Mouse (Mus musculus): ENCODE data around the gene Zfp318.

Gene Zfp318

DNA sequence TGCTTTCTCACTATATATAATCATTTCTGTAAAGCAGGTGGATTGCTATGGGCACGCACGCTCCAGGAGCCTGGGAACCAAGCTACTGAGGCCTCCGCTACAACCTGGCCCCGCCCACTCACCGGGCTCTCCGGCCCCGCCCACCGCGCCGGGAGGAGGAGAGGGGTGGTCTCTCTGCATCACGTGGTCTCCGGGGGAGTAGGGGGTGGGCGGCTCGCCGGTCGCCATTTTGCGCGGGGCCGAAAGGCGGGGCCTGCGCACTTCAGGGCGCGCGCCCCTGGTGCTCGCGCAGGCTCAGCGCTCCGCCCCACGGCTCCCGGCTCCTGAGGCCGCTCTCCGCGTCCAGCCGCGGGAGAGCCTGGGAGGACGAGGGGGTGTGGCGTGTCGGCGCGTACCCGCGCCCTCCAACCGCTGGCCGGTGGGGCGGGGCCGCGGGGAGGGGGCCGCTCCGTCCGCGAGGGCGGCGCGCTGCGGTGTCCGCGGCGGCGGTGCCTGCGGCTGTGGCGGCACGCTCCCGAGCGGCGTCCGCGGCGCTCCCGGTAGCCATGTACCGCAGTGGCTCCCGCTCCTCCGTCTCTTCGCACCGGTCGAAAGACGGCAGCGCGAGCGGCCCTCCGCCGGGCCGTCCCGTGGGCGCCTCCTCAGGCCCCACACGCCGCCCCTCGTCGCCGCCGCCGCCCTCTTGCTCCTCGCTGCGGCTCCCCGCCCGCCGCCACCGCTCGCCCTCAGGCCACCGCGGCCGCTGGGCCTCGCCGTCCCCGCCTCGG, at the start of gene Zfp318:
Zfp318 (plus strand) TSS at position 438 of the 767 bp plus-strand sequence.
- DNase-seq, result peak; percentile 97

DNA sequence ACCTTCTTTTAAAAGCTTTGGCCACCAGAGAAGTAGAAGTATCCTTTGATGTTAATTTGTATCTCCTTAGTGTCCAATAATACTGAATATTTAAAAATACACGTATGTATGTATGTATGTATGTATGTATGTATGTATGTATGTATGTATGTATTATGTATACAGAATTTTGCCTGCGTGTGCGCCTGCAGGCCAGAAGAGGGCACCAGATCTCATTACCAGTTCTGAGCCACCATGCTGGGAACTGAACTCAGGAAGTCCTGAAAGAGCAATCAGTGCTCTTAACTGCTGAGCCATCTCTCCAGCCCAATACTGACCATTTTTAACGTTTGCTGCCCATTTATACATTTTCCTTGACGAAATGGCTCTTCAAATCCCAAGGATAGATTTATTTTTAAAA, 47.1 kb upstream of the Zfp318 start:
- DNase-seq, result peak; percentile 22

- DNase-seq, result peak; percentile 13
Measured at GRCm38 (mm10) chr17:46341208-46341607, 42.3 kb upstream of the Zfp318 start.

DNA sequence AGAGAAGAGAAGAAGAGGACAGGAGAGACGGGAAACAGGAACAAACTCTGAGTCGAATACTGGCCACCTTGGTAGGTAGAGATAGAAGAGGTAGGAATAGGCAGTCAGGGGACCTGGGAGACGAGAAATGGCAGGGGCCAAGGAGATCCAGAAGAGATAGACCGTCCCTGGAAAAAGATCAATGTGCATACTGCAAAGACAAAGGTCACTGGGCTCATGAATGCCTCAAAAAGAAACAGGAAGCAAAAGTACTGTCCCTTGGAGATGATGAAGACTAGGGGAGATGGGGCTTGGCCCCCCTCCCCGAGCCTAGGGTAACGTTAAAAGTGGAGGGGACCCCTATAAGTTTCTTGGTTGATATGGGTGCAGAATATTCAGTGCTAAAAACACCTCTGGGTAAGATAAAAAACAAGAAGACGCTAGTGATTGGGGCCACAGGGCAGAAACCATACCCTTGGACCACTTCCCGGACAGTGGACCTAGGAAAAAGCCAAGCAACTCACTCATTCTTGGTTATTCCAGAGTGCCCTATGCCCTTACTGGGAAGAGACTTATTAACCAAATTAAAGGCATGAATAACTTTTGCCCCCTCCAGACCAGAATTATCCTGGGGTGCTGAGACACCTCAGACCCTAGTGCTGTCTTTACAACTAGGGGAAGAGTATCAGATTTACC, 32.4 kb upstream of the Zfp318 start:
- no peak for DNase-seq

DNA sequence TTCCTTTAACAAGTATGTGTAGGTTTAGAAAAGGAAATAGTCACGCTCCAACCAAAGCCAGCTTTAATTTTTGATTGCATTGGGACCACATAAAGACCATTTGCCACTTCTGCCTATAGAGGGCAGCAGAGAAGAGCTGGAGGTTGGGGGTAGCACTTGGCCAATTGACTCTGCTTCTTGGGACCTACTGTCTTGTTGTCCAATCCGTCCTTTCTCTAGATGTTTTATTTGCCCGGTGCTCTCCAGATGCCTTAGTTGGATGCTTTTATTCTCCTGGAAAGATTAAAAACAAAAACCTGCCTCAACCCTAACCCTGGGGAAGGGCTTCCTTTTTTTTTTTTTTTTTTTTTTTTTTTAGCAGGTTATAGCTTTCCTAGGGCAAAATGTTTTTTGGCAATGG, 11.7 kb upstream of the Zfp318 start:
- DNase-seq, result peak; percentile 74

GRCm38 (mm10) chr17:46378564-46378963, 5.0 kb upstream of the Zfp318 start:
- peak; percentile 19 for DNase-seq

DNA sequence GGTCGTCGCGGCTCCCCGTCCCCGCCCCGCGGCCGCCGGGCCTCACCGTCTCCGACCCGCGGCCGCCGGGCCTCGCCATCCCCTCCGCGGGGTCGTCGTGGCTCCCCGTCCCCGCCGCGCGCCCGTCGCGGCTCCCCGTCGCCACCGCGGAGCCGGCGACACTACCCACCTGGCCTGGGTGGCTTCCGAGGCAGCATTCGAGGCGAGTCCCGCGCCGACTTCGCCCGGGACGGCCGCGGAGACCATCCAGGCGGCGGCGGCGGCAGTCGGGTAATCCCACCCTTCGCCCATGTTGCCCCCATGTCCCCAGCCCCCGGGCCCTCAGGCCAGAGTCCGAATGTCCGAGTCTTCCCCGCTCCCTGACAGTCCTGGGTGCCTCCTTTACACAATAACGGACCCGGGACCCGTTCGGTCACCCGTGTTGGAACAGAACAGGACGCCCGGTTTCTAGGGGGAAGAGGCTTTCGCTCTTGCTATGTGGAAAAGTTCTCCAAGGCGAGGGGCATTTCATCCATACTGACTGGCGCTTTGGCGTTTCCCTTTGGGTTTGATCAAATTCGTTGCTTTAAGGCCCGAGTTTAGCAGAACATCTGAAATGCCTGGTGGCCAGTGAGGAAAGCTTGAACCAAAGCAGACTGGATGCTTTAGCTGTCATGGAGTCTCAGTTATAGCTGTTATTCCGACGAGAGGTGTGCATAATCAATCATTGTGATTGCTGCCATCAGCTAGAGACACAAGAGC, 700 bp downstream of the Zfp318 start:
- DNase-seq, result peak; percentile 20

- peak; percentile 20 for DNase-seq
Measured at GRCm38 (mm10) chr17:46388200-46388599, 4.7 kb downstream of the Zfp318 start.

DNA sequence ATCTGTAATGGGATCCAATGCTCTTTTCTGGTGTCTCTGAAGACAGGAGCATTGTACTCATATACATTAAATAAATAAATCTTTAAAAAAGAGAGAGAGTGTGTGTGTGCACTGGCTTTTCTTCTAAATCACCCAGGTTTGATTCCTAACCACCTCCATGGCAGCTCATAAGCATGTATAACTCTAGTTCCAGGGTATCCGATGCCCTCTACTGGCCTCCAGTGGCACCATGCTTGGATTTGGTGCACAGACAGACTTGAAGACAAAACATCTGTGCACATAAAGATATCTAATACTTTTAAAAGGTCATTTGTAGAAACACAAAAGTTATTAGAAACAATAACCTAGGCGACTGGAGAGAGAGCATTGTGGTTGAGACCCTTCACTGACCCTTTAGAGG, 9.5 kb downstream of the Zfp318 start:
- DNase-seq, result peak; percentile 74

DNA sequence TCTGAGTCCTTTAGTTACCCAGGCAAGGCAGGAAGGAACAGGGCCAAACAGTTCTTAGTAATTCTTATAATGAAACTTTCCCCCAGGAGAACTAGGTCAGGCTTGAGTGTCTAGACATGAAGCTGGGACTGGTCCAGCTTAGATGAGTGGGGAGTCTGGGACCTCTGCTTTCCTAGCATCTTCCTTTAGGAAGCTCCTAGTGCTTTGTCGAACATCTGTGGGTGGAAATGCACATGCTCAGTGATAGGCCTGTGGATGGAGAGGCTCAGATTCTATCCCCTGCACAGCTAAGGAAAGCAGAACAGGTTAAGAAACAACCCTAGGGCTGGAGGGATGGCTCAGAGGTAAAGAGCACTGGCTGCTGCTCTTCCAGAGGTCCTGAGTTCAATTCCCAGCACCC, 11.1 kb downstream of the Zfp318 start:
- no peak for DNase-seq

- DNase-seq, result no peak
Measured at GRCm38 (mm10) chr17:46408478-46408877, 24.9 kb downstream of the Zfp318 start.

GRCm38 (mm10) chr17:46418628-46419027, 35.1 kb downstream of the Zfp318 start:
- DNase-seq, result peak; percentile 46

DNA sequence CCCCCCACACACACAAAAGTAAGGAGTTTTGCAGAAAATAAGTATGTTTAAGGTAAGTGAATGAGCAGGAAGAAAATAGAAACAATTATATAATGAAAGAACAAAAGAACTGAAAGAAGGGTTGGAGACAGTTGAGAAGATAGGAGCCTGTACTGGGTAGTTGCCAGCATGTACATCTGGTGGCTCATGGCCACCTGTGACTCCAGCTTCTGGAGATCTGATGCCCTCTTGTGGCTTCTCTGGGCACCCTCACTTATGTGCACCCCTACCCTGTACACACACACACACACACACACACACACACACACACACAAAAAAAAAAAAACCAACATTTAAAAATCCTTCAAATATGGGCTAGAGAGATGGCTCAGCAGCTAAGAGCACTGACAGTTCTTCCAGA, 36.2 kb downstream of the Zfp318 start:
- DNase-seq, result no peak

- DNase-seq, result peak; percentile 14
Measured at GRCm38 (mm10) chr17:46426496-46426895, 43.0 kb downstream of the Zfp318 start.

DNA sequence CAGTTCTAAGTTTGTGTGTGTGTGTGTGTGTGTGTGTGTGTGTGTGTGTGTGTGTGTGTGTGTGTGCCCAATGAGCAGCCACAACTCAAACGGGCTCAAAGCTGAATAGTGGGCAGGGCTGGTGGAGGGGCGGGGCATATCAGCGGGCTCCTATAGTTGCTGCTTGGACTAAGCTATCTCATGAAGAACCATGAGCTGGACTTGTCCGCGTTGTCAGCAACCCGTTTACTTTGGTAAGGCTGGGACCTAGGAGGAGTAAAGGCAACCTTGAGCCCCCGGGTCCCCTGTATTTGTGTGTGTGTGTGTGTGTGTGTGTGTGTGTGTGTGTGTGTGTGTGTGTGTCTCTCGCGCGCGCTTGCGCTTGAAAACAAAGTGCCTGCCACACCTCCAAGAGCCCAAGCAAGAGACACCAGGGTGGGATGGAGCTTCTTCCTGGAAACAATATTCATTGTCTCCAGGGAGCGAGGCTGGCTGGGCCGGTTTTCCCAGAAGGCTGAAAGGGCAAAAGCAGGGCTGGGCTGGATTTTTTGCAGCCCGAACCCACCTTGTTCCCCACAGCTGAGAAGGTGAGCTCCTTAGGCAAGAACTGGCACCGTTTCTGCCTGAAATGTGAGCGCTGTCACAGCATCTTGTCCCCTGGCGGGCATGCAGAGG, 45.4 kb downstream of the Zfp318 start, which contains the start of gene Crip3:
Crip3 (plus strand) TSS at position 166 of the 654 bp plus-strand sequence.
- peak; percentile 40 for DNase-seq

DNA sequence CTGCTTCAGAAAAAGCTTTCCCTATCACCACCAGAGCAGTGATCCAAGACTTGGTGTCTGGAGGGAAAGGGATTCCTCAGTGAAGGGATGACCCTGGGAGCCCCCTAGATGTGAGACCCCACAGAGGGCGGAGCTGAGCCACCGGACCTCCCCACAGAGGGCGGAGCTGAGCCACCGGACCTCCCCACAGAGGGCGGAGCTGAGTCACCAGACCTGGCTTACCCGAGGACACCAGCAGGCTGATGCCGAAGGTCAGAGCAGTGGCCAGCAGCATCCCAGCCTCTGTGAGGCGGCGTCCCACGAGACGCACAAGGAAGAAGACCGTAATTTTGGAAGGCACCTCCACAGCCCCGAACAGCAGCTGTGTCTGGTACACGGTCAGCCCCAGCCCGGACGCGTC, 50.1 kb downstream of the Zfp318 start:
- DNase-seq, result no peak

- no peak for DNase-seq
Measured at GRCm38 (mm10) chr17:46436672-46437366, 53.3 kb downstream of the Zfp318 start.

DNA sequence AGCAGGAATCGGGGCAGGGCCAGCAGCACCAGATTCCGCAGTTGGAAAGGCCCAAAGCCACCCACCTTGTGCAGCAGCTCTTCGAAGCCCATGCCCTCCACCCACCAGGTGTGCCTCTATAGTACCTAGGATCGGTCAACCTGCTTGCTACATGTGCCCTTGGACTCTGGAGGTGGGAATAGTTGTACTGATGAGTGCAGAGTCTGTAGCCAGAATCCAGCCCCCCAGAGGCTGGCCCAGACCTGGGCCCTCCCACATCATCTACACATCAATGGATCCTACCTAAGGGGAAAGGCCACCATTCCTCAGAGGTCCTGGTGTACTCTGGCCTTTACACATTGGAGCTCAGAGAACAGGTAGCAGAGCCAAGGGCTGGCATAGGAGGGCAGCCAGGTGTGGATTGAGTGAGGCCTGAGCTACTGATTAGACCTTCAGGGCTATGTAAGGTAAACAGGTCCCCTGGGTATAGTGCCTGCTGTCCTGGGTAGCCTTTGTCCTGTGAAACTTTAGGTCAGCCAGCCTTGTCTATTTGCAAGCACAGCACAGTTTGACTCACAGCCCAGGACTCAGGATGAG, 54.9 kb downstream of the Zfp318 start, which contains the start of gene Slc22a7:
Slc22a7 (minus strand) TSS at position 160 of the 576 bp plus-strand sequence.
- DNase-seq, result no peak

DNA sequence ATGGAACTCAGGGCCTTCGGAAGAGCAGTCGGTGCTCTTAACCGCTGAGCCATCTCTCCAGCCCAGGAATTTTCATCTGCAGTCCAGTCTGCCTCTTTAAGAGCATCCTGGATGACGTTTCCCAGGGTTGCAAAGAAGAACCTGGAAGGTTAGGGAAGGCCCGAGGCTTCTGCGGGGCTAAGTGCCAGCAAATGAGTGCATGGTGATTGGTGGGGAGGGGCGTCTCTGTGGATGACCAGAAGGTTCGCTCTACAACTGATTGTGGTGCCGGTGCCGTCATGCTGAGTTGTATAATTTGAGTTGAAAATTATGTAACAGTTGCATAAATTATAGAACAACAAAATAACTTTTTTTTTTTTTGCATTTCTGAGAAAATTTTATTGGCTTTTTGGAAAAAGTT, 55.6 kb downstream of the Zfp318 start:
- no peak for DNase-seq

DNA sequence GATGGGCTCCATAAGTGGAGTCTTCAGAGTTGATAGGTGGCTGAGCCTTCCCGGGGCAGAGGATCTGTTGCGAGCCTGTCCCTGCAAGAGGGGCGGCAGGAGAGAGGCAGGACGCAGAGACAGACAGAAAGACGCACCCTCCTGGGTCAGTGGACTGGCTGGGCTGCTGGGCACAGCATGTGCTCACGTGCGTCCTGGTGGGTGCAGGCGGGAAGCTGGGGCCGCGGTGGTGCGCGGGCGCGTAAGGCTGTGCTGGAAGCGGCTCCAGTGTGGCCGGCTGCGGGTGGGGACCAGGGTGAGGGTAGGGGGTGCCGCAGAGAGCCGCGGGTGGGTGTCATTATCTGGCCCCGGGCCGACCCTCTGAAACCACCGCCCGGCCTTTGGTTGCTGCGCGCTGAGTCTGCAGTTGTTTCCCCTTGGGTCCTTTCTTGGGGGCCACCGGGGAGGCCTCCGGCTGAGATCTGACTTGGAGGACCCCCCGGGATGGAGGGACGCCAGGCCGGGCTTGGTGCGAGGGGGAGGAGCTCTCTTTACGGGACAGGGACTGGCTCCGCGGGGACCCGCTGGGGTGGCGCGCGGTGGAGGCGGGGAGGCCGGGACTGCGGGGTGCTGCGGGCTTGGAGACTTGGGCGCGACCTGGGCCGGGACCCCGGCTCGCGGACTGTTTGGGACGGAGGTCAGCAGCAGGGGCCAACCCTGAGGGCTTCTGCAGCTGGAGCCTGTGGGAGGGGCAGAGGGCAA, 61.5 kb downstream of the Zfp318 start:
- no peak for DNase-seq

DNA sequence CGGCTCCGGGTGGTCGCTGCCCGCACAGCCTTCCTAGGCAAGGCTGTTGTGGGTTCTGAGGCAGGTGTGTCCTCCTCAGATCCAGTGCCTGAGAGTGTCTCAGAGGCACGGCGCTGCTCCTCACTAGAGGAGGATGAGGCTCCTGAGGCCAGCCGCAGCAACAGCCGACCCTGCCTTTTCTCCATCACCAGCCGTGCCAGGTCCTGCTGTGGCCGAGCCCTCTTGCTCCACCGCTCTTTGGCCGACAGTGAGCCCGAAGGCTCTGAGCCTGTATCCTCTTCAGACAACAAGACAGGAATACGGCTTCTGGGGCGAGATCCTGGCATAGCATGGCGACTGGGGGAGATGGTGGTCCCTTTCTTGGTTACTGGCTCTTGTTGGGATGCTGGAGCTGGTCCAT, 62.7 kb downstream of the Zfp318 start:
- no peak for DNase-seq
